Mouse (Mus musculus) MEL (cell line): ENCODE results near the gene Dennd1b.

ENCODE experiments used
- CHD2 ChIP-seq: IDR thresholded peaks from 2 replicates; pipeline ENCODE4 v1.6.1; 2011; ENCODE audit warnings: low read length, improper control_type of control experiment
- CTCF ChIP-seq, 3 experiments: IDR thresholded peaks in 2 of 3; conservative IDR thresholded peaks in 1 of 3; 2 replicates each; pipeline ENCODE4 v1.5.1; 2011 to 2012; ENCODE audit warnings: low read length in 3 of 3, low read depth in 2 of 3, mild to moderate bottlenecking in 2 of 3, improper control_type of control experiment in 1 of 3, inconsistent platforms in 1 of 3, mixed read lengths in 1 of 3, moderate library complexity in 1 of 3; ENCODE audit not compliant: control insufficient read depth in 1 of 3, insufficient read depth in 1 of 3, poor library complexity in 1 of 3, severe bottlenecking in 1 of 3
- E2F4 ChIP-seq: IDR thresholded peaks from 2 replicates; pipeline ENCODE4 v1.6.1; 2011; ENCODE audit warnings: low read depth, low read length, improper control_type of control experiment, borderline replicate concordance
- ELF1 ChIP-seq: IDR thresholded peaks from 2 replicates; pipeline ENCODE4 v1.6.1; 2014; ENCODE audit warnings: low read depth, mild to moderate bottlenecking, inconsistent platforms, low read length, improper control_type of control experiment, moderate library complexity
- EP300 ChIP-seq, 2 experiments: IDR thresholded peaks; 2 replicates each; pipeline ENCODE4 v1.6.1; 2011; ENCODE audit warnings: improper control_type of control experiment in 2 of 2, low read length in 2 of 2, low read depth in 1 of 2, mild to moderate bottlenecking in 1 of 2
- GATA1 ChIP-seq: IDR thresholded peaks from 2 replicates; pipeline ENCODE4 v1.6.1; 2011; ENCODE audit warnings: low read depth, low read length, improper control_type of control experiment
- JUND ChIP-seq: IDR thresholded peaks from 2 replicates; pipeline ENCODE4 v1.6.1; 2011; ENCODE audit warnings: low read depth, mild to moderate bottlenecking, improper control_type of control experiment, low read length
- NELFE ChIP-seq: IDR thresholded peaks from 2 replicates; pipeline ENCODE4 v1.6.1; 2011; ENCODE audit warnings: low read depth, low read length, improper control_type of control experiment
- POLR2A ChIP-seq, 2 experiments: IDR thresholded peaks; 2 replicates each; pipeline ENCODE4 v1.6.1; 2011 to 2012; ENCODE audit warnings: low read length in 2 of 2, mild to moderate bottlenecking in 2 of 2, control low read depth in 1 of 2, improper control_type of control experiment in 1 of 2, low read depth in 1 of 2, moderate library complexity in 1 of 2; ENCODE audit not compliant: control insufficient read depth in 1 of 2, insufficient read depth in 1 of 2, poor library complexity in 1 of 2
- POLR2AphosphoS2 ChIP-seq: IDR thresholded peaks from 2 replicates; pipeline ENCODE4 v1.6.1; 2011; ENCODE audit warnings: low read length, improper control_type of control experiment
- SIN3A ChIP-seq: IDR thresholded peaks from 2 replicates; pipeline ENCODE4 v1.6.1; 2012; ENCODE audit warnings: low read length, improper control_type of control experiment, inconsistent platforms
- SMC3 ChIP-seq: IDR thresholded peaks from 2 replicates; pipeline ENCODE4 v1.6.1; 2011; ENCODE audit warnings: low read depth, low read length, improper control_type of control experiment
- USF1 ChIP-seq: IDR thresholded peaks from 2 replicates; pipeline ENCODE4 v1.6.1; 2014; ENCODE audit warnings: low read depth, mild to moderate bottlenecking, inconsistent platforms, low read length, improper control_type of control experiment, moderate library complexity
- ZMIZ1 ChIP-seq: IDR thresholded peaks from 2 replicates; pipeline ENCODE4 v1.6.1; 2012; ENCODE audit warnings: low read depth, mild to moderate bottlenecking, inconsistent platforms, low read length, improper control_type of control experiment, moderate library complexity

DNA sequence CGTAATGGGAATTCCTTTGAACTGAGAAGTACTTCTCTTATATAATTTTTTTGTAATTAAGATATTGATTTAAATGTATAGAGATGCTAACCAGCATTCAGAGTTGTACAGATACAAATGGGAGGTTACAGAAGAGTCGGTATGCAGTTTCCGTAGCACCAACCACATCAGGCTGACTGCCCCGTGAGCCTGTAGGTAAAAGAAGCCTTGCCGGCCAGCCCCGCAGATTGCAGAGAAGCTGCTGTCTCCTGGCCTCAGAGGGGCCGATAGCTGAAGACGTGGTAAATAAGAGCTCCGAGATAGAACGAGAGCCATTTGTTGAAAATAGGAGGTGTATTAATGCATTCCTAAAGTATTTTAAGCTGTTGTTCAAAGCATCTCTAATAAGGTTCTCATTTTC, 128.9 kb downstream of the Dennd1b start:
- no peak for TF ChIP-seq SMC3
- TF ChIP-seq CTCF (IDR thresholded peaks at IDR 0.05 in 2 of 3, conservative IDR thresholded peaks at IDR 0.05 in 1 of 3; ENCODE audit: control insufficient read depth in 1 of 3, insufficient read depth in 1 of 3, low read depth in 2 of 3, low read length in 3 of 3, poor library complexity in 1 of 3, severe bottlenecking in 1 of 3), result no peak
- TF ChIP-seq JUND, result no peak
- no peak for TF ChIP-seq GATA1
- TF ChIP-seq NELFE, result no peak
- TF ChIP-seq POLR2A (IDR thresholded peaks at IDR 0.05; ENCODE audit: control insufficient read depth in 1 of 2, insufficient read depth in 1 of 2, low read depth in 1 of 2, low read length in 2 of 2, poor library complexity in 1 of 2), result no peak
- TF ChIP-seq ELF1, result no peak
- no peak for TF ChIP-seq USF1
- TF ChIP-seq SIN3A, result no peak
- TF ChIP-seq ZMIZ1, result no peak
- no peak for TF ChIP-seq E2F4
- no peak for TF ChIP-seq POLR2AphosphoS2
- TF ChIP-seq EP300 (IDR thresholded peaks at IDR 0.05; ENCODE audit: low read depth in 1 of 2, low read length in 2 of 2), result no peak
- no peak for TF ChIP-seq CHD2
